22 mouse cellular contexts compared by ENCODE assay signal in the genomic region with DNA sequence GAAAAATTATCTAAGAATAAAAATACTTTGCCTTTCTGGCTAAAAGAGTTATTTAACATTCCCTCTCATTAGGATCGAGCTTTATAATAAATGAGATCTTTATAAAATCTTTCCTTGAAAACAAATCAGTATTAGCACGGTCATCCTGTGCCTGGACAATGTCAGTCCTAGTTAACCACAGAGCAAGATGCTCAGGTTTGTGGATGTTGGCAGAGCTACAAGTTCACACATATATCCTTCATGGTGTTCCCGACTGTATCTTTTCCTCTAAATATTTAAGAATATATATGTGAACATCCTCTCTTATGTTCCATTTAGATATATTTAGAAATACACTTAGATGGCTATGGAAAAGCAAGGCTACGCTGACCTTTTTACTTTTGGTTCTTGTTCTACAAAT.
DNase-seq lines count a peak whose midpoint lies in the region; ATAC-seq and TF ChIP-seq lines count a peak whose summit lies in the region.
"Had no signal": no experiment of that assay in that cellular context is flagged by ENCODE, and none has a peak within 500 bp of the region (broad histone marks: within the 10 kb centered on the region; RNA-seq: fewer than 3 reads in every experiment).

No protein-coding gene starts in this region.

- no peak overlapping the region for H3K4me3 ChIP-seq in intestine, embryonic 15.5 days (replicated peaks)
- no peak overlapping the region for H3K4me3 ChIP-seq in intestine, embryonic 16.5 days (ENCODE audit: low read length)
- no peak overlapping the region for H3K4me3 ChIP-seq in stomach, embryonic 14.5 days (ENCODE audit: low read depth, low read length)
- H3K4me3 ChIP-seq in stomach, postnatal 0 days (ENCODE audit: low read depth, low read length) = no peak overlapping the region
- H3K4me3 ChIP-seq in stomach, embryonic 16.5 days (replicated peaks; ENCODE audit: low read length) = no peak overlapping the region
- H3K4me3 ChIP-seq in liver, embryonic 11.5 days (ENCODE audit: low read depth, low read length) = no peak overlapping the region

- H3K4me1 ChIP-seq in intestine, embryonic 15.5 days (replicated peaks) = no peaks in the 10 kb centered on the region
- H3K4me1 ChIP-seq in intestine, embryonic 16.5 days (ENCODE audit: control insufficient read depth, insufficient read depth, low read length) = no peaks in the 10 kb centered on the region
- no peaks in the 10 kb centered on the region for H3K4me1 ChIP-seq in stomach, embryonic 14.5 days (ENCODE audit: control insufficient read depth, insufficient read depth, low read length)
- no peaks in the 10 kb centered on the region for H3K4me1 ChIP-seq in stomach, postnatal 0 days (replicated peaks; ENCODE audit: control insufficient read depth, insufficient read depth)
- H3K4me1 ChIP-seq in stomach, embryonic 16.5 days (ENCODE audit: control insufficient read depth, insufficient read depth, low read length) = no peaks in the 10 kb centered on the region
- H3K4me1 ChIP-seq in liver, embryonic 11.5 days (replicated peaks; ENCODE audit: control insufficient read depth, insufficient read depth, low read length) = no peaks in the 10 kb centered on the region

- H3K27me3 ChIP-seq in intestine, embryonic 15.5 days (replicated peaks) = no peaks in the 10 kb centered on the region
- H3K27me3 ChIP-seq in intestine, embryonic 16.5 days (replicated peaks; ENCODE audit: control insufficient read depth, insufficient read depth, low read length) = no peaks in the 10 kb centered on the region
- H3K27me3 ChIP-seq in stomach, embryonic 14.5 days (ENCODE audit: control insufficient read depth, insufficient read depth, low read length) = no peaks in the 10 kb centered on the region
- H3K27me3 ChIP-seq in stomach, postnatal 0 days (ENCODE audit: control insufficient read depth, insufficient read depth, low read length) = no peaks in the 10 kb centered on the region
- no peaks in the 10 kb centered on the region for H3K27me3 ChIP-seq in stomach, embryonic 16.5 days (ENCODE audit: control insufficient read depth, insufficient read depth, low read length)
- no peaks in the 10 kb centered on the region for H3K27me3 ChIP-seq in liver, embryonic 11.5 days (replicated peaks; ENCODE audit: control insufficient read depth, insufficient read depth, low read length)
- H3K27me3 ChIP-seq: CH12.LX, Patski had no signal

- H3K4me2 ChIP-seq in intestine, embryonic 15.5 days (replicated peaks) = no peak overlapping the region
- H3K4me2 ChIP-seq in intestine, embryonic 16.5 days (ENCODE audit: low read depth, low read length) = no peak overlapping the region
- H3K4me2 ChIP-seq in stomach, embryonic 14.5 days (replicated peaks; ENCODE audit: low read depth, low read length) = no peak overlapping the region
- no peak overlapping the region for H3K4me2 ChIP-seq in stomach, postnatal 0 days (replicated peaks; ENCODE audit: low read depth)
- no peak overlapping the region for H3K4me2 ChIP-seq in stomach, embryonic 16.5 days (ENCODE audit: low read depth, low read length)
- H3K4me2 ChIP-seq in liver, embryonic 11.5 days = no peak overlapping the region

- H3K36me3 ChIP-seq in intestine, embryonic 15.5 days = no peaks in the 10 kb centered on the region
- no peaks in the 10 kb centered on the region for H3K36me3 ChIP-seq in intestine, embryonic 16.5 days (ENCODE audit: control insufficient read depth, insufficient read depth, low read length)
- H3K36me3 ChIP-seq in stomach, embryonic 14.5 days (ENCODE audit: control insufficient read depth, insufficient read depth, low read length) = no peaks in the 10 kb centered on the region
- H3K36me3 ChIP-seq in stomach, postnatal 0 days (ENCODE audit: control insufficient read depth, insufficient read depth, low read length) = no peaks in the 10 kb centered on the region
- H3K36me3 ChIP-seq in stomach, embryonic 16.5 days (ENCODE audit: control insufficient read depth, insufficient read depth, low read length) = no peaks in the 10 kb centered on the region
- H3K36me3 ChIP-seq in liver, embryonic 11.5 days (ENCODE audit: control insufficient read depth, insufficient read depth, low read length) = no peaks in the 10 kb centered on the region
- H3K36me3 ChIP-seq: G1E had no signal

- TF ChIP-seq CTCF in stomach, postnatal 0 days (IDR thresholded peaks at IDR 0.05; ENCODE audit: low read depth) = no peak

- H3K9ac ChIP-seq in intestine, embryonic 15.5 days = no peak overlapping the region
- H3K9ac ChIP-seq in intestine, embryonic 16.5 days (ENCODE audit: low read depth, low read length) = no peak overlapping the region
- H3K9ac ChIP-seq in stomach, embryonic 14.5 days (replicated peaks; ENCODE audit: low read depth, low read length) = no peak overlapping the region
- H3K9ac ChIP-seq in stomach, postnatal 0 days (ENCODE audit: low read length) = no peak overlapping the region
- H3K9ac ChIP-seq in stomach, embryonic 16.5 days (ENCODE audit: low read length) = no peak overlapping the region
- no peak overlapping the region for H3K9ac ChIP-seq in liver, embryonic 11.5 days (ENCODE audit: low read depth, low read length)

- peak; percentile 15 for DNase-seq in heart, adult 11 months
- DNase-seq in heart, adult 8-10 months (ENCODE audit: low spot score) = no peak
- DNase-seq in stomach, postnatal 0 days (ENCODE audit: low spot score) = no peak
- DNase-seq in liver, embryonic 11.5 days (ENCODE audit: low spot score) = no peak
- DNase-seq: adrenal gland, adult 2 months; adrenal gland, adult 8-10 months; adrenal gland, postnatal 10 days; adrenal gland, postnatal 14 days; adrenal gland, postnatal 25 days; adrenal gland, postnatal 36 days; B cell, adult 2 months; cerebellum, adult 11 months; cerebellum, adult 11-12 months had no signal

- 50% methylated on average over 4 of the region's 4 CpGs for WGBS in intestine, embryonic 15.5 days
- 54% methylated on average over 4 of the region's 4 CpGs for WGBS in intestine, embryonic 16.5 days
- WGBS in stomach, embryonic 14.5 days = 48% methylated on average over 4 of the region's 4 CpGs
- WGBS in stomach, postnatal 0 days = 48% methylated on average over 4 of the region's 4 CpGs
- WGBS in stomach, embryonic 16.5 days = 45% methylated on average over 4 of the region's 4 CpGs
- whole genome bisulfite sequencing in liver, embryonic 11.5 days = 79% methylated on average over 4 of the region's 4 CpGs

- H3K9me3 ChIP-seq in intestine, embryonic 15.5 days = no peaks in the 10 kb centered on the region
- no peaks in the 10 kb centered on the region for H3K9me3 ChIP-seq in intestine, embryonic 16.5 days (ENCODE audit: control insufficient read depth, low read length)
- no peaks in the 10 kb centered on the region for H3K9me3 ChIP-seq in stomach, embryonic 14.5 days (ENCODE audit: control insufficient read depth, low read depth, low read length)
- H3K9me3 ChIP-seq in stomach, postnatal 0 days (ENCODE audit: control insufficient read depth, low read length) = no peaks in the 10 kb centered on the region
- H3K9me3 ChIP-seq in stomach, embryonic 16.5 days (replicated peaks; ENCODE audit: control insufficient read depth, low read length) = no peaks in the 10 kb centered on the region
- H3K9me3 ChIP-seq in liver, embryonic 11.5 days (ENCODE audit: control insufficient read depth, low read length) = no peaks in the 10 kb centered on the region

- ATAC-seq in intestine, embryonic 15.5 days = peak; percentile 55; the same call in 1 of the 2 replicates
- ATAC-seq in intestine, embryonic 16.5 days = no peak; the same call in 1 of the 2 replicates
- ATAC-seq in stomach, embryonic 14.5 days (ENCODE audit: insufficient number of reproducible peaks, insufficient read depth, low FRiP score, low read depth) = peak; percentile 29; the same call in 1 of the 2 replicates
- ATAC-seq in stomach, postnatal 0 days (ENCODE audit: low FRiP score, low TSS enrichment) = no peak
- ATAC-seq in stomach, embryonic 16.5 days (ENCODE audit: insufficient read depth, low FRiP score) = peak; percentile 62; the same call in 1 of the 2 replicates
- no peak for ATAC-seq in liver, embryonic 11.5 days (replicated peaks; ENCODE audit: low FRiP score)
- ATAC-seq: activated CD4-positive, CD25-positive, alpha-beta regulatory T cell, adult 4 months; CD4-positive, CD25-positive, alpha-beta regulatory T cell, adult 4 months; Patski had no signal

- TF ChIP-seq EP300 in stomach, postnatal 0 days (optimal IDR thresholded peaks at IDR 0.05) = no peak

- no peak overlapping the region for H3K27ac ChIP-seq in intestine, embryonic 15.5 days
- no peak overlapping the region for H3K27ac ChIP-seq in intestine, embryonic 16.5 days (ENCODE audit: low read length)
- H3K27ac ChIP-seq in stomach, embryonic 14.5 days (ENCODE audit: low read length) = no peak overlapping the region
- H3K27ac ChIP-seq in stomach, postnatal 0 days (replicated peaks) = no peak overlapping the region
- no peak overlapping the region for H3K27ac ChIP-seq in stomach, embryonic 16.5 days (ENCODE audit: low read length)
- H3K27ac ChIP-seq in liver, embryonic 11.5 days (ENCODE audit: low read depth, low read length) = no peak overlapping the region

Comparison
In these comparisons a context has a peak if more than half of its experiments do, and no peak if none do; other contexts are left out.
1. ATAC-seq: peak in intestine, embryonic 15.5 days (single experiment), stomach, embryonic 14.5 days (single experiment) and stomach, embryonic 16.5 days (single experiment); none in intestine, embryonic 16.5 days (single experiment), stomach, postnatal 0 days (single experiment) and liver, embryonic 11.5 days (single experiment).